Mouse (Mus musculus) heart, postnatal 4 days (tissue): ENCODE results near the gene Elmsan1. TPM values are rescaled to one million over a fixed set of nuclear protein-coding genes. Genes with fewer than 3 reads are reported as not detected.

ENCODE experiments used
- DNase-seq: peaks from one replicate; pipeline ENCODE4 v3.0.0; 2021
- total RNA-seq, 2 experiments: library from RNA; stranded (reverse); gene quantifications; 2 replicates each; pipeline ENCODE4 v1.2.3; 2021

Gene Elmsan1
- total RNA-seq, 2 experiments from 2014 or later: 18.5 to 18.6 TPM

DNA sequence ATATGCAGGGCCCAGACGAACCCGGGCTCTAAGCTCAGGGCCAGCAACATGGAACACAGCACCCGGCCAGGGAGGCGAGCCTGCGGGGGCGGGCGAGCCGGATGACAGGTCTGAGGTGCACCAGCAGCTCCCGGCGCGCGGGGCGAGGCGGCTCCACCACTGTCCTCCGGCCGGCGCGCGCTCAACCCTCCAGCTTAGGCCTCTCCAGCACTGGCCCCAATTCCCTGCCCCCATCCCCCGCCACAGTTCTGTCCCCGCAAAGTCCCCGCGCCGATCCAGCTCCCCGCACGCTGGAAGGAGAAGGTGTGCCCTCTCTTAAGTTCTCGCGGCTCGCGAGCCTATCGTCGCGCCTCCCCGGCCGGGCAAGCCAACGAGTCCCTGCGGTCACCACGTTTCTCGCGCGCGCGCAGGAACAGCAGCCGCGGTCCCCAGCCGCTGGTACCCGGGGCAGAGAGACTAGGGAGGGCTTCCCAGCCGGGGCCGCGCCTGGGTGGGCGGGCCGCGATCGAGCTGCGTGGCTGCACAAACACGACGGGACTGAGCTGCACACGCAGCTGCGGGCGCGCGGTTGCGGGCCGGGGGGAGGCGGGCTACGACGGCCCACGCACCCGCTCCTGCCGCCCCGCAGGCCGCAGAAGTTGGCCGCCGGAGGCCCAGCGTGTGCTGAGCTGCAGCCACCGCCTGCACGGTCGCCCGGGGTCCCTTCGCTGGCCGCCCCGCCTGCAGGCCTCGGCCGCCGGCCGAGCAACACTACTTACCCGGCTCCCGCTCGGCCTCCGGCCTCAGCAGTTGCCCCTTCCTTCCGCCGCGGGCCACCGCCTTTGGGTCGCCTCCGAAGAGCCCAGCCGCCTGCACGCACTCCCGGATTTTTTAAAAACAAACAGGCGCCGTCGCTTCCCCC is 25.7 kb downstream of the Elmsan1 start:
- peak; percentile 84 for DNase-seq

DNA sequence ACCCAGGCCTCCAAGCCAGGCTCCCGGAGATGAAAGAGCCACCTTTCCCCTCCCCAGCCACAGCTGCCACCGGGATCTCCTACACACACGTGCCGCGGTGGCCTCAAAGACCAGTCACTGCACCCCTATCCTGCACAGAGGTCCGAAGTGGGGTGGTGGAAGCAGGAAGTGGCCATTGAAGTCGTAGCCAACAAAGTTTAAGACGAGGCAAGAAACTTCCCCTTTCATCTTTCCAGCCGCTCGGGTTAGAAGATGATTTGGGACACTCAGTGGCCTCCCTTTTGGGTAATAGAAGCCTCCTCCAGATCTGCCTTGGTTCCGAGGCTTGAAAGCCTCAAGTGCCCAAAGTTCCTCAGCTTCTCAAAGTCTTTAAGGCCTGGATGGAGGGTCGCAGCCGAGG is 26.4 kb downstream of the Elmsan1 start:
- DNase-seq: no peak

DNA sequence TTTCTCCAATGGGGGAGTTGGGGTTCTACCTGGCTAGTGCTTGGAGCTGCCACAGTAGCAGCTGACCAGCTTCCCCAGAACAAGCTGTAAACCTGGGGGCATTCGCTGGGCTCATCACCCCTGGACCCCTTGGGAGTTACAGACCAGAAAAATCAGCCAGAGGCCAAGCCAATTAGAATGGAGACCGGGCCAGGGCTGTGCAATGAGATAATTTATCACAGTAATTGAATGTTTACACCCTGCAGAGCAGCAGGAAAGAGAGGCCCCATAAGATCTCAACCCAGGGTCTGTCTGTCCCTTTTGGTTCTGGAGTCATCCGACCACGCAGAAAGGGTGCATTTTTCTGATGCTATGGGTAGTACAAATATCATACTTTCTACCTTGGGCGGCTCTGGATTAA is 26.9 kb downstream of the Elmsan1 start:
- no peak for DNase-seq

DNA sequence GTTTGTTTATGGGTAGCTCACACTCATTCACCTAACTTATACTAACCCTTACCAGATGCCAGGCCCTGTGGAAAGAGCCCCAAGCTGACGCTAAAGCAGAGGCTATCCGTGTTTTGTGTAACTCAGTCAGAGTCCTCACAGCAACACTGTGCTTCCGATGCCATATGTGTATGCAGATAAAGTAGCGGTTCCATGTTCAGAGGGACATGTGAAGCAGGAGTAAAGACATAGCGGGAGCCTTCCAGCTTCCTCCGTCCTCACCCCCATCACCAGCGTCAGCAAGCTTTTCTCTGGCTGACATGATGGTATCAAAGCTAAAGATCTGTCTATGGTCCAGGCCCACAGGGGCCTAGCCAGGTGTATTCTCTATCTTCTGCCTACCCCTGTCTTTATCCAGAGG is 27.5 kb downstream of the Elmsan1 start:
- no peak for DNase-seq

DNA sequence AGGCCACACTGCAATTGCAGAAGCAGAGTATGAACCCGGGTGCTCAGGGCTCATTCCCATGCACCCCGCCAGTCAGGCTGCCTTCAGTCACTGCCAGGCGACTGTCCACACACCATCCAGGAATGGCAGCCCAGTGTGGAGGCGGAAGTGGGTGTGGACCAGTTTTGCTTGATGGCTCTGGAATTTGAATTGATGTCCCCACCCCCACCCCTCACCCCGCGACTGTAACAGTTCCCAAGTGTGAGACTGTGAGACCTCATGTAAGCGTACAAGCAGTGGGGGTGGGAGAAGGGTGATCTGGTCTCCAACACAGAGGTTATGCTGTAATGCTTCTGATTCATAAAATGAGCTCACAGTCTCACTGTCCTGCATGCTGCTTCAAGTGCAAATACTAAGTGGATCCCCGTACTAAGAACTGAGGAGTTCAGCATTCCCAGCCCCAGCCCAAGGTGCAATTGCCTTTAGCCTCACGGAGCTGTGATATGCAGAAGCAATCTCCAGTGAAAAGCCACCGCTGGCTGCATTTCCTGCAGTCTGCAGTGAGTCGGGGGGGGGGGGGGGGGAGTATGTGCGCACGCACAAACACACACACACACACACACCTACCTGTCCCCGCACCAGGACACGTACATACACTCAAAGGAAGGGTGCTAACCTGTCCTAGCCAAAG is 28.4 kb downstream of the Elmsan1 start:
- no peak for DNase-seq

DNA sequence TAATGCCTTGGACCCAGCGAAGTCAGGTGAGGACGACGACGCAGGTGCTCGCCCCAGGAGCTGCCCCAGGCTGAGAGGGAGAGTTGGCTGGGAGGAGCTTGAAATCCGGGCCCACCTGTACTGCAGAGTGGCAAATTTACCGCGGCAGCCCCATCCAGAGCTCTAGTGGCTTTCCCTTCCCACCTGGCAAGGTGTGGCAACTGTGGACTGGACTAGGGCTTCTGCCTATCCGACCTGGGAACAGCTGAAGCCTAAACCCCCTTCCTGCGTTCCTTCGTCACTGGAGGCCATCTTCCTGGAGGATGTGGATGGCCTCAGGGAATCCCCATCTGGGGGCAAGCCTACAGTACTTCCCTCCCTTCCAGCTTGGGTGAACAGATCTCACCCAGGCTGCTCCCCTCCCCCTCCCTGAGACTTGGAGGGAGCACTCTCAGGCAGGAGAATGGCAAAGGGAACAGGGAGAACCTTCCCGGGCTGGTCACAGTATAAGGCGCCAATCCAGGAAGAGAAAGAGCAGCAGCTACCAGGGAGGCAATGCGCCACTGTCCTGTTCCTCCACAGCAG is 29.7 kb downstream of the Elmsan1 start:
- no peak for DNase-seq

DNA sequence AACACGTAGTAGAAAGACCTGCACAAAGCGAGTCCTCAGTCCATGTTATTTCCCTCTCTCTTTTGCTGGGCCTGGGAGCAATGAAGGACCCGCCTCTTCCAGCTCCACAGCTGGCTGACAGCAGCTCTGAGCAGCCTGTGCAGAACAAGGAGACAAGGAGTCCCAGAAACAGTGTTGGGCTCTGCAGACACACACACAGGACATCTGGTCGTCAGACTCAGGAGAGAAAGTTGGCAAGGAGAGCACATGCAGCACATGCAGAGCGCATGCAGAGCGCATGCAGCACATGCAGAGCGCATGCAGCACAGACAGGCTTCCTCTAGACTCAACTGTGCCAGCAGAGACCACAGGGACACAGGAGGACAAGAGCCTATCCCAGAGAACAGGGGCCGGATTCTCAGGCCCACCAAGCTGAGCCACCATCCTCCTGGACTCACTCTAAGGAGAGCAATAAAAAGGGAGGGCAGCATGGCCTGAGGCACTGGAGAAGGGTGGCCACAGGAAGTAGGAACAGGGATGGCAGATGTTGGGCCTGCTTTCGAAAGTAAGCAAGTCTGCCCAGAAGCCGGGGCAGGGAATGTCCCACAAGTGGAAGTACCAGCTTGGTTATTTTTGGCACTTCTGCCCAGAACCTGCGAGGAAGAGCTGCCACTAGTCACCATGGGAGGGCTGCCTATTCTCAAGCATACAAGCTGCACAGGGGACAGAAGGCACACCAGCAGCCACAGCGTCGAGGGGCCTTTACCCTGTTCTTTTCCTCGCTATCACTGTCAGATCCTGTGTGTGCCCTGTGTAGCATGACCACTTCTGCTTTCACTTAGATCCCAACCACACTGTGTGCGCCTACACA is 30.7 kb downstream of the Elmsan1 start:
- DNase-seq: peak; percentile 47

DNA sequence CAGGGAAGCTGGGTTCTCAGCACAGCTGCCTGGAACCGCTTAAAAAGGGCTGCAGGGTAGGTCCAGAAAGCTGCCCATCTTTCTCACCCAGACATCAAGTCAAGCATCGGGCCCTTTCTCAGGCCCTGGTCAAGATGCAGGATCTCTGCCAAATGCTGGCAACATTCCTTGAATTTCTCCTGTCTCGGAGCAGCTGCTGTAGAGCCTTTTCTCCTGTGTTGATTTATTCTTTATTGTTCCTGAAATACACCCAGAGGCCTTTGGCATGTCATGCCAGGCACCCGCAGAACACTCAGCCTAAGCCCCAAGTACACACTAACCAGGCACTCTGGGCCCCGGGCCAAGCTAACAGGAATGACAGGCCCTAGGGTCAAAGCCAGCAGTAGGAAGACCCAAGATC is 31.7 kb downstream of the Elmsan1 start:
- peak; percentile 66 for DNase-seq

DNA sequence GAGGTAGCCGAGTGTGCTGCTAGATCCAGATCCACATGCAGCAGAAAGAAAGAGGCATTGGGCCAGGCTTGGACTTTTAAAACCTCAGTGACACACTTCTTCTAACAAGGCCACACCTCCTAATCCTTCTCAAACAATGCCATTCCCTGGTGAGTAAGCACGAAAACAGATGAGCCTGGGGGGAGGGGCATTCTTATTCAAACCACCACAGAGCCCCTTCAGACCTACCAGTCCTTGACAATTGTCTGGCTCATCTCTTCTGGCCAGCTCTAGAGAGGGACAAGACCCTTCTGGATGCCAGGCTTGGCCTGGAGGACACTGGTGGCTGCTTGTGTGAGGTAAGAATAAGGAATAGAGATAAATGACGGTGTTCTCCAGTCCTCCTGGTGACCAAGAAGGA is 32.1 kb downstream of the Elmsan1 start:
- DNase-seq: no peak

DNA sequence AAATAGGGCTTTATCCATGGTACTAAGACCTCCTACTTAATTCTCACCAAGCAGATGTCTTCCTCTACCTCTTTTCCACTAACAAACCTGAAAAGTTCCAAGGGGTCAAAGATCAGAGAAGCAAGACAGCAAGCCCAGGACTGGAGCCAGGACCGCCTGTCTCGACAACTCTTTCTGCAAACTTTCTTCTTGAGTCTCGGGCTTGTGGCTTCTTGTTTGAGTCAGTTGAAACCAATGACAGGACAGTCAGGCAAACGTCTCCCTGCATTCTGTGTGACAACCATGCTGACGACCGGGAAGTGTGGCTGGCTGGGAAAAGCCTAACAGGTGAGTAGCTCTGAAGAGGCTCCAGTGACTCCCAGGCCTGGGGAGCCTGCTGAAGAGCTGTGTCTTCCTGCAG is 33.1 kb downstream of the Elmsan1 start:
- DNase-seq: no peak

DNA sequence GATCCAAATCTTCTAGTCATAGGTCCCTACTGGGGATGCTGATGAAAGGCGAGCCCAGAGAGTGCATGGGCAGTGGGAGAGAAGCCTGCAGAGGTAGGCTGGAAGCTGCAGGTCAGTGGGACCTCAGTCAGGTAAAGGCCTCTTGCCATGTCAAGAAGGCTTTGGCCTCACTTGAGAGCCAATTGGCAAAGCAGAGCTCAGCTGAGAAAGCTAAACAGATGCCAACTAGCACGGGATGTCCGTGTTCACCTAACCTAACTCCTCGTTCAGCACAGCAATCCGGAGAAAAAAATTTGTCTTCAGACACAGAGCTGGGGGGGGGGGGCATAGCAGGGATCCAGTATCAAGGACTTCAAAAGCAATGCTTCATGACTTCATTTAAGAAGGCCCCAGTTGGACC is 33.7 kb downstream of the Elmsan1 start:
- DNase-seq: no peak

DNA sequence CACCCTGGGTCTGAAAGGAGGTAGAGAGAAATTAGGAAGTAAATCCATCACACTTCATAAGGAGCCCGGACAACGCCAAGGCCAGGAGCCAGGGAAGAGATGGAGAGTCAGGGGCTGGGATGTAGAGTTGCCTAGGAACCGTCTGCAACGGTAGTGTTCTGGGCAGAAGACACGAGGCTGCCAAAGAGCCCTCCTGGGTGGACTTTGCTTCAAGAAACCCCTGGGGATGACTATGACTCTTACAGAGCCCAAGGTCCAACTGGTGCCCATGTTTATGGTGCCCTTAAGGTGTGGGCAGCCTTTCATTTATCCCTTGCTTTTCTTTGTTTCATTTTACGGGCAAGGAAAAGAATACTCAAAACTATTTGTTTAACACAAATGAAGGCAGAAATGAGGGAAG is 36.7 kb downstream of the Elmsan1 start:
- DNase-seq: no peak

DNA sequence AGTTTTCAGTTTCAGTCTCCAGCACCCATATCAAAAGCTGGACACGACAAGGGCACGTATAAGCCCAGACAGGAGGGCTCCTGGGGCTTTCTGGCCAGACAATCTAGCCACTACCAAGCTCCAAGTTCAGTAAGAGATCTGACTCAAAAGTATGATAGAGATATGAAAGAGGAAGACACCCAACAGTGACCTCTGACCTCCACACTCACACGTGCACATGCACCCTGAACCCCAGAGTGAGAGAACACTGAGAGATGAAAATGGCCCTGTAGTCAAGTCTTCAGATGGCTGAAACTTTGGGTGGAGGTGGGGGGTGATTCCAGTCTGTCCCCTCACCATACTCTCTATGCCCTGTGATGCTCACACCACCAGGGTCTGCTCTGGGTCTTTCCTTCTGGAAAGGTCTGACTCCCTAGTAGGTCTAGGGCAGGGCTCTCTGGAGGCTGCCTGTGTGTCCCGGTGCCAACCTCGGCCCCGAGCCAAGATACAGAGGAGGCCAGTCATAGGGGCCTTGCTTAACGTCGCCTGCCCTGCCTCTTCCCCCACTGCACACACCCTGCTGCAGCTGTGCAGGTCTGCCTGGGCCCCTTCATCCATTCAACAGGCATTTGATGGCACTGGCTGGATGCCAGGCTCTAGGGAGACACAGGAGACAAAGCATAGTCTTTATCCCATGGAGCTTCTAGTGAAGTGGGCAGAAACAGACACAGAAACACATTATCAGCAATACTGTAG is 37.8 kb downstream of the Elmsan1 start:
- peak; percentile 91 for DNase-seq

DNA sequence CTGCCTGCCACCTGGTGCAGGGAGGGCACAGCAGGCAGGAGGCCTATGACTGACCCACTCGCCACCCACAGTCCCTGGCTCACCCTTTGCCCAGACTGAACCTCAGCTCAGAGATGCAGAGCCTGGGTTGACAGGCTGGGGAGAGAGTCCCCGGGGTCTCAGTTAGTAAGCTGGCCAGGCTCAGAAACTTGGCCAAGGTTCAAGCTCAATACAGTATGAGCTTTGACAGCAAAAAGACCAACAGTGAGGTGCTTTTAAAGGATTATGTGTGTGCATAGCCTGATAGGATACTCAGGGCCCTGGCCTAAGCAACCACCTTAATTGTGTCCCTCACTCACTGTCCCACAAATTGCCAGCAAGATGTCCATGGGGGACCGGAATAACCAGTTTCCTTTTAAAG is 38.6 kb downstream of the Elmsan1 start:
- no peak for DNase-seq

DNA sequence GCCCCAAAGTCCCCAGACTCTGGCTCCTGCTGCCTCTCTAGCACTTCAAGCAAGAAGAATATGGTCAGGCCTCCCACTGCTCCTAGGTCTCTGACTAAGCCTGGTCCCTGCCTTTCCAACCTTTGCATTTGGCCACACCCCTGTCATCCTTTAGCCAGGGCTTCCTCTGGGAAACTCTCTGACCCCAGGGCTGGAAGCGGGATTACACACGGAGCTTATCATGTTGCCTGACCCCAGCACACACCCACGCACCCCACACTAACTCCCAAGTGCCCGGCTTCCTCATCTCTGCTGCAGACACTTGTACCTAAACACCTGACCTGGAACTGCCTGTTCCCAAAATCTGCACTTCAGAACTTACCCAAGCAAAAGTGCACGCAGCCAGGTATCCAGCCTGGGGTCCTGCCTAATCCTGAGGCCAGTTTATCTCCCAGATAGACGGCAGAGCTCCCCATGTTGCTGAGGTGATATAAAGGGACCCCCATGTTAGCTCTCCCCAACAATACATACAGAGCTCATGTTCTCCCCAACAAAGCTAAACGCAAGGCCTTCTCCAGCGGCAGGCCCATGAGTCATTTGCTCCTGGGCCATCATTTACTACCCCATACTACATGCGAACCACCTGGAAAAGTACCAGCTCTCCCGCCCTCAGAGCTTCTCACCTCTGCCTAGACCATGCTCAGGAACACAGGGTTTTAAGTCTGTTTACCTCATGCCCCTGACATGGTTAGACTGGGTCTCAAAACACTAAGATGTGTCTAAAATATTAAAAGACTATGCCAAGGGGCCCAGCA is 39.8 kb downstream of the Elmsan1 start:
- no peak for DNase-seq

DNA sequence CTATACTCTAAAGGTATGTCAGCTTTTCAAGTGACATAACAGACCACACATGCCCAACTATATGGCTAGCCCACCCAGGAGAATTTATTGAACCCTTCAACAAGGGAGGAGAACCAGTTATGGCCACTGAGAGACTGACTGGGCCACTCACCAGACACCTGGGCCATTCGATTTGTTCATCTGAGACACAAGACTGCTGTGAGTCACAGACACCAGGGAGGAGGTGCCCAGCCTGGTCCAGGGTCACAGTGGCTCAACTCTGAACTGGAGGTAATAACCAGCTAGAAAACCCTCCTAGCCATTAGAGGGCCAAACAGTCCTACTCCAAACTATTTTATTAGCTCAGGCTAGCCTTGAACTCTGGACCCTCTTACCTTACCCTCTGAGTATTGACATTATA is 40.6 kb downstream of the Elmsan1 start:
- DNase-seq: no peak

DNA sequence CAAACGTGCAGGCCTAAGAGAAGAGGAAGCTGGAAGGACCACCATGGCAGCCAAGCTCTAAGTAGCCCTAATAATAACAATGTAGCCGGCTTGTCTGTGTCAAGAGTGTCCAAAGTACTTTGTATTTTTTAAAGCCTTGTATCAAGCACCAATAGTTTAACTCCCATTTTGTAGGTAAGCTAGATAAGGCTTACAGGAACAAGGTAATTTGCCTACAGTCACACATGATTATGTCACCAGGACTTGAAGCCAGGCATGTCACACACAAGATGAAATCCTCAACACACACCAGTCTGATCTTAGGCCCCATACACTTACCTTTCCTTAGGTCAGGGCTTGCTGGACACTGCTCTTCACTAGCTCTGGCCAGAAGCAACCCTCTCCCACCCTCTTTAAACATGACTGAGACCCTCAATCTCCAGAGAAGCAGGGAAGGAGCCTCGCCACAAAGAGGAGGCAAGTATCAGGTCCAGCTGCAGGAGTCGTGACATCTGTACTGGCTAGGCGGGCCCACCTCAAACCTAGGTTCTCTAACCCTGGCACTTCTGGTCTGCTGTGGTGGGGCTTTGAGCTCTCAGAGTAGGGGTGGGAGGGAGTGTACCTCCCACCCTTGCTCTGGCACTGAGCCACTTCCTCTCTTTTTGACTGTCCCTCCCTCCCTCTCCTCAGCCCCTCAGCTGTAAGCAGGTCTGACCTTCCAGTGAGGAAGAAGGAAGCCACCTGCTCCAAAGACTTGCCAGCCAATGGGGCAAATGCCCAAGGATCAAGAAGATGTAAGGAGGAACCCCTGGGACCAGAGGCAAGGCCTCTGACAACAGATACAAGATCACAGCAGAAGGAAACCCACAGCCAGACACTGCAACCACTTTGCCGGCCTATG is 41.6 kb downstream of the Elmsan1 start:
- DNase-seq: no peak

DNA sequence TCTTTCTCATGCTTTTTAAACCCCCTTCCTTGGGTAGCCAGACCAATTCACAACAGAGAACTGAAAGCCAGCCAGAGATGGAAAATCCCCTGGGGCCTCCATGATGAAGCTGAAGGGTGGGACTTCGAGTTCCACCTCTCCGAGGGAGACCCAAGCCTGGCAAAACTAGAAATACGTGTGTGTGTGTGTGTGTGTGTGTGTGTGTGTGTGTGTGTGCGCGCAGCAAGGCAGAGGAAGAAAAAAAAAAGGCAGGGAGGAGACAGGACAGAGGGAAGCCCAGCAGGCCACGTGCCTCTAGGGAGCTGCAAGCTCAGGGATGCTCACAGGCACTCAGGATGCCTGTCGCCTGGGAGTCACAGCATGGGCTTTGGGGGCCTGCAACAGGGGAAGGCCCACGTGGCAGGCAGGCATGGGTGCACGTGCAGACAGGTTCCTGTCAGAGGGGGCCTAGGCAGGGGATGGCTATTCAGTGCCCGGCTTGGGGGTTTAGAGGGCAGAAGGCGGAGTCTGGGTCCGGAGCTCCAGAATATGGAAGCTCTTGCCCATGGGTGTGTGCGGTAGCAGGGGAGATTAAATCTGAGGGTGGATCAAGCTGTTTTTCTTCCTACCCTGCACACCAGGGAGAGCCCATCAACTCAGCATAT is 42.4 kb downstream of the Elmsan1 start:
- DNase-seq: peak; percentile 53

DNA sequence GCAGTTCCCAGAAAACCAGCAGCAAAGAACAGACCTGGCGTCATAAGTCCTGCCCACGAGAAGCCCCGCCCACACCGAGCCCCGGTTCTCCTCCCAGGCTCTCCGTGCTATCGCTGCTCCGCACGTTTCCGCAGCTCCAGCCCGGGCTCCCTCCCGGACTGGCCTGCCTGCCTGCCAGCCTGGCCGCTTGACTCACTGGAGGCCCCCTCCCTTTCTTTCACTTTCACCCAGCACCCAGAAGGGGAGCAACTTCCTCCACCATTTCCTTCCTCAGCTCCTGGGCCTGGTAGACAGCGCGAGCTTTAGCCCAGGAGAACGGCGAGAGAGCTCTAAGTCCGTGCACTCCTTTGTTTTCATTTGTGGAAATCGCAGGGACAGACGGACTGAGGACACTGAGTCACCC is 43.0 kb downstream of the Elmsan1 start:
- DNase-seq: peak; percentile 87

DNA sequence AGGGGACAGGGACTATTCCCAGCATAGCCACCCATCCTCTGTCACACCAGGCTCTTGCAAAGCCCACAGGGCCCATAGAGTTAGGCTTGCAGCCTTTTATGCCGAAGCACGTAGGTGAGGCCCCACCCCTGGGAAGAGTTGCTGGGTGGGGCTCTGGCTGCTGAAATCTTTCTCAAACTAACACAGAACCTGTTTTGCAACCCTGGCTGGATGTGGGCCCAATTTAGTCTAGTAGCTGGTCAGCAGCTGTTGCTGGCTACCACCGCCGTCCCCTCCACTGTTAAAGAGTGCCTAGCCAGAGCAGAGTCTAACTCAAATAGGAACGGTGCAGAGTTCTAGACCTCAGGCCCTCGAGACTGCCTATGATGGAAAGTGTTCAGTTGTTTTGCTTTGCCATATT is 43.8 kb downstream of the Elmsan1 start:
- DNase-seq: peak; percentile 58
